Mouse (Mus musculus): ENCODE results near the gene Gm11937.
"Not testable (repeated sequence)": the region's sequence is repeated elsewhere in the genome, so short reads cannot be mapped to it uniquely, and the experiment has no call there.

Gene Gm11937

DNA sequence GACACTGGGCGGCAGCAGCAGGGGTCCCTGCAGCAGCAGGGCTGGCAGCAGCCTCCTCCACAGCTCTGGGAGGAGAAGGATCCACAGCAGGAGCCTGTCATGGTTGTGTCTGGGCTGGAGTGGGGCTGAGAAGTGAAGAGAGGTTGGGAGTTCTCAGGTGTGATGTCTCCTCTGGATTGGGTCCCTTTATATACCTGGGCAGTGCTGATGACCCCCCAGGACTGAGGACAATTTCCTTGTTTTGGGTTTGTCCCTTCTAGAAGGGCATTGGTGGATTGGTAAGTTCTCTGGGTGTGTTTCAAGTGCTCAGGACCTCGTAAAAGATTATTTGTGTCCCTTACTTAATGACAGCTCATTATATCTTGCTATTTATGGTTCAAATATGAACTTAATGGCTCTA, at the start of gene Gm11937:
Gm11937 (minus strand) TSS at position 101 of the 400 bp plus-strand sequence.
- DNase-seq (ENCODE audit: low read depth, low spot score) = not testable (repeated sequence)

DNA sequence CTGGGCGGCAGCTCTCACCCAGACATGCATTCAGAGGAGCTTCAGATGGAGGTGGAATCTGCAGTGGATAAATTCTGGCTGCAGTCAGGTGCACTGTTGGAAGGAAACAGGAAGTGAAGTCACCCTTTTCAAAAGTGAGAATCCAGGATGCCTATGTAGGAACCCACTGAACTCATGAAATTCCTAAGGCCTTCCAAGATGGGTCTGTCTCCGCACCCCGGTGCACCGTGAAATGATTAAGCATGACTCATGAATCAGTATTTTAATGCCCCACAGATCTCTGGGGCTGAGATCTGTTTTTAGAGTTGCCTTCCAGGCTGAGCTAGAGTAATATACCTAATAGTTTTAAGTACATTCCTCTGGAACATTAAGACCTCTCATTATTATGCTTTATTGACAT, 49.3 kb upstream of the Gm11937 start:
- DNase-seq (ENCODE audit: low read depth, low spot score) = no peak

DNA sequence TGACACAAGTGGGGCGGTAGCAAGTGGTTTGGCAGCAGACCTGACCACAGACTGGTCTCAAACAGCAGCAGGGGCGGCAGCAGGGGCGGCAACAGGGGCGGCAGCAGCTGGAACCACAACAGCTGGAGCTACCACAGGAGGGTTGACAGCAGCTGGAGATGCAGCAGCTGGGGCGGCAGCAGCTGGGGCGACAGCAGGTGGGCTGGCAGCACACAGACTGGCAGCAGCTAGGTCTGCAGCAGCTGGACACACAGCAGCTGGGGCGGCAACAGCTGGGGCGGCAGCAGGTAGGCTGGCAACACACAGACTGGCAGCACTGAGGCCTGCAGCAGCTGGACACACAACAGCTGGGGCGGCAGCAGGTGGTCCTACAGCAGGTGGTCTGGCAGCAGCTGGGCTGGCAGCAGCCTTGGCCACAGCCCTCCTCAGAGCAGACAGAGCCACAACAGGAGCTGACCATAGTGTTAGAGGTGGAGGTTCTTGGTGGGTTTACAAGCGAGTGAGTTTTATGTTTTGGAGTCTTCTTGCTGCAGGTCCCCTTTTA, 48.5 kb upstream of the Gm11937 start, which contains the start of gene Gm11563:
Gm11563 (minus strand) TSS at position 494 of the 544 bp plus-strand sequence.
- DNase-seq (ENCODE audit: low read depth, low spot score) = not testable (repeated sequence)

- DNase-seq (ENCODE audit: low read depth, low spot score) = peak; percentile 87
Measured at GRCm38 (mm10) chr11:99657051-99657450, 47.1 kb upstream of the Gm11937 start.

- DNase-seq (ENCODE audit: low read depth, low spot score) = no peak
Measured at GRCm38 (mm10) chr11:99650136-99650535, 40.1 kb upstream of the Gm11937 start, which contains the start of gene Gm11555. Gm11555 (minus strand) TSS chr11:99650236.

- DNase-seq (ENCODE audit: low read depth, low spot score) = no peak
Measured at GRCm38 (mm10) chr11:99646444-99646843, 36.5 kb upstream of the Gm11937 start.

- no peak for DNase-seq (ENCODE audit: low read depth, low spot score)
Measured at GRCm38 (mm10) chr11:99644351-99644750, 34.4 kb upstream of the Gm11937 start.

GRCm38 (mm10) chr11:99643635-99644139, 33.7 kb upstream of the Gm11937 start, which contains the start of gene Krtap4-7:
Krtap4-7 (minus strand) TSS chr11:99644089.
- not testable (repeated sequence) for DNase-seq (ENCODE audit: low read depth, low spot score)

GRCm38 (mm10) chr11:99640926-99641325, 30.9 kb upstream of the Gm11937 start:
- DNase-seq (ENCODE audit: low read depth, low spot score) = no peak

DNA sequence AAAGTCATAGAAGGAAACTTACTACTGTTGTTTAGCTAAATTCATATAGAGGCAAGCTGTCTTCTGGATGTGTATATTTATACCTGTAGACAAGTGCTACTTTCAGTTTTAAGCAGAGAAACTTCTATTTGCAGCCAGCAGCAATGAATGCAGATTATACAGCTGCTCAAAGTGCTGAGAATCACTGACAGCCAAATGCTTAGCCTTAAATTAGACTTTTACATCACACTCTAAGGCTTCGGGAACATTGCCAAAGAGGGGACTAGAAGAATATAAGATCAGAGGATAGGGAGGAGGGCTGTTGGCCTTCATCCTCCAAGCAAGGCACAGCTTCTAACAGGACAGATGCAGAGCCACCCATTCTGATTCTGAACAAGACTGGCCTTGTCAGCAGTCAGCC, 27.1 kb upstream of the Gm11937 start:
- no peak for DNase-seq (ENCODE audit: low read depth, low spot score)

GRCm38 (mm10) chr11:99634653-99635134, 24.7 kb upstream of the Gm11937 start, which contains the start of gene Krtap4-2:
Krtap4-2 (minus strand) TSS chr11:99635084.
- DNase-seq (ENCODE audit: low read depth, low spot score) = no peak

GRCm38 (mm10) chr11:99633293-99633692, 23.3 kb upstream of the Gm11937 start:
- no peak for DNase-seq (ENCODE audit: low read depth, low spot score)

DNA sequence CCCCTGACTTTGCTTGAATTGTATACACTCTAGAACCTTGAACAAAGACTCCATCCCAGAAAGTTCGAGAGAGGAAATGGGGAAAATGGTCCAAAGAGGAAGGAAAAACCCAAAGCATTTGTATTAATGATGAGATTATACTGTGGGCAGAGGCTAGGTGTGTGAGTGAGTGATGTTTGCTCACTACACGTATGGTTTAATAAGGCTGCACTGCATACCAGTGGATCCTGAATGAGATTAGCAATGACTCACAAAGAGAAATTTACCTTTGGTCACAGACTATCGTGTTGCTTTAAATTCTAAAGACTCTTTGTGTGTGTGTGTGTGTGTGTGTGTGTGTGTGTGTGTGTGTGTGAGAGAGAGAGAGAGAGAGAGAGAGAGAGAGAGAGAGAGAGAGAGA, 20.9 kb upstream of the Gm11937 start:
- no peak for DNase-seq (ENCODE audit: low read depth, low spot score)

DNA sequence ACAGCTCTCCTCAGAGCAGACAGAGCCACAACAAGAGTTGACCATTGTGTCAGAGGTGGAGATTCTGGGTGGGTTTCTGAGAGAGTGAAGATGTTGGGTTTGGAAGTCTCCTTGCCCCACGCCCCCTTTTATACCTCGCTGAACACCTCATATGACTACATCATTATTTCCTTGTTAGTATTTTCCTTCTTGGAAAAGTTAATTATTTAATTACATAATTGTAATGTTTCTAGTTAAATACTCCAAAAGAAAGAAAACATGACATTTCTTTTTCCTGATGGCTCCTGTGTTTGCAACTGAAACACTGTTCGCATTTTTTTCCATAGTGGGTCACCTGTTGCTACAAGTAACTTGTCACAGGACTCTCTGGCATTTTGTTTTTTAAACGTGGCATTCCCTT, 18.1 kb upstream of the Gm11937 start, which contains the start of gene Krtap4-1:
Krtap4-1 (minus strand) TSS at position 101 of the 400 bp plus-strand sequence.
- DNase-seq (ENCODE audit: low read depth, low spot score) = no peak

DNA sequence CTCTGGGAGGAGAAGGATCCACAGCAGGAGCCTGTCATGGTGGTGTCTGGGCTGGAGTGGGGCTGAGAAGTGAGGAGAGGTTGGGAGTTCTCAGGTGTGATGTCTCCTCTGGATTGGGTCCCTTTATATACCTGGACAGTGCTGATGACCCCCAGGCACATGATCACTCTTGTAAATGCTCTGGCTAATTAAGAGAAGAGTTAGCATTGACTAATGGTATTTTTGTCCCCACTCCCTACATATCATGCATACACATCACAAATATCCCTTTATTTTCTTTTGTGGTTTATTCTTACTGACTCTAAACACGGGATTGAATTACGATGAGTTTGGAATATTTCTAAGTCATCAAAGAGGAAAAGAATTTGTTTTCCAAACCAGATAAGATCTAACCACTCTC, 10.3 kb upstream of the Gm11937 start, which contains the start of gene Gm11562:
Gm11562 (minus strand) TSS at position 101 of the 400 bp plus-strand sequence.
- DNase-seq (ENCODE audit: low read depth, low spot score) = no peak

GRCm38 (mm10) chr11:99614796-99615363, 4.9 kb upstream of the Gm11937 start, which contains the start of gene Krtap2-4:
Krtap2-4 (minus strand) TSS chr11:99614846.
- DNase-seq (ENCODE audit: low read depth, low spot score) = no peak

DNA sequence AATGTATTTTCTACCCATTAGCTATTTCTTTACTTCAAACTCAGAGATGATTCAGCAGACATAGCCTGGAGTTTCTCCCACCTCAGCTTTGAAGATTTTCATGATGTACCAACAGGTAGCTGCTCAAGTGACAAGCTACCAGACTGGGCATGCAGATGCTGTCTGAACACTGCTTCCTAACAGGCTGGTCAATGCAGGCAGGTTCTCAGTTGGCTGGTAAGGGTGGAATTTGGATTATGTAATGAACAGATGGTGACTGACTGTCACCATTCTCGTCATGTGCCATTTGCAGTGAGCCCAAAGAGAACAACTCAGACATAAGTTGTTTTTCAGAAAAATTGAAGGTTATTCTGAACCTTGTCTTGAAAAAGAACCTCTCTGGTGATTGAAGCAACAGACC, 863 bp downstream of the Gm11937 start:
- DNase-seq (ENCODE audit: low read depth, low spot score) = no peak

DNA sequence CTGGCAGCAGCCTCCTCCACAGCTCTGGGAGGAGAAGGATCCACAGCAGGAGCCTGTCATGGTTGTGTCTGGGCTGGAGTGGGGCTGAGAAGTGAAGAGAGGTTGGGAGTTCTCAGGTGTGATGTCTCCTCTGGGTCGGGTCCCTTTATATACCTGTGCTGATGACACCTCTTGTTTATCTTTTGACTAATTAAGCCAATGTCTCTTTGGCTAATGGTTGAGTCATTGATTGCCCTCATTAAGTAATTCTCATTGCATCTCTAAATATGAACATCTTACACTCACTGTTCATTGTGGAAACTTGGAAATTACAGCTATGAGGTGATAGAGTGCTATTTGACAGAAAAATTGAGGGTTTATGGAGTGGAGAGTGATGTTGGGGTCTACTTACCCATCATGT, 6.8 kb downstream of the Gm11937 start, which contains the start of gene Gm11938:
Gm11938 (minus strand) TSS at position 101 of the 400 bp plus-strand sequence.
- DNase-seq (ENCODE audit: low read depth, low spot score) = not testable (repeated sequence)

DNA sequence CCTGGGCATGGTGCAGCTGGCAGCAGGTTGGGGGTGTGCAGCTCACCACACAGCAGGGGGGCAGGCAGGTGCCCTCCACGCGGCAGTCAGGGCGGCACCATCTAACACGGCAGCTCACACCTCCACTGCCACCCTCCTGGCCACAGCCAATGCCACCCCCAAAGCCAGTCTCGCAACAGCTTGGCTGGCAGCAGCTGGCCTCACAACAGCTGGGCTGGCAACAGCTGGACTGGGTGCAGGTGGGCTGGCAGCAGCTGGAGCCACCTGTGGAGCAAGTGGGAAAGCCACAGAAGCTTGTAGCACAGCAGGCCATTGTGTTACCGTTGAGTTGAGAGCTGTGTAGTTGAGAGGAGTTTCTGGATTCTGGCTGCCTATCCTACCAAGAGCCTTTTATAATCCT, 12.2 kb downstream of the Gm11937 start, which contains the start of gene Krtap9-3:
Krtap9-3 (minus strand) TSS at position 364 of the 400 bp plus-strand sequence.
- not testable (repeated sequence) for DNase-seq (ENCODE audit: low read depth, low spot score)

DNA sequence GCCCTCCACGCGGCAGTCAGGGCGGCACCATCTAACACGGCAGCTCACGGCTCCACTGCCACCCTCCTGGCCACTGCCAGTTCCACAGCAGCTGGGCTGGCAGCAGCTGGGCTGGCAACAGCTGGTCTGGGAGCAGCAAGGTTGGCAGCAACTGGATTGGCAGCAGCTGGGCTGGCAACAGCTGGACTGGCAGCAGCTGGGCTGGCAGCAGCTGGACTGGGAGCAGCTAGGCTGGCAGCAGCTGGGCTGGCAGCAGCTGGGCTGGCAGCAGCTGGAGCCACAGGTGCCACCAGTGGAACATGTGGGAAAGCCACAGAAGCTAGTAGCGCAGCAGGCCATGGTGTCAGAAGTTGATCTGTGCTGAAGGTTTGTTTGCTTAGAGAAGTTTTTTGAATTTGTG, 19.0 kb downstream of the Gm11937 start, which contains the start of gene Krtap1-3:
Krtap1-3 (minus strand) TSS at position 359 of the 400 bp plus-strand sequence.
- DNase-seq (ENCODE audit: low read depth, low spot score) = no peak

- DNase-seq (ENCODE audit: low read depth, low spot score) = no peak
Measured at GRCm38 (mm10) chr11:99585096-99585495, 24.9 kb downstream of the Gm11937 start.

GRCm38 (mm10) chr11:99583245-99583704, 26.7 kb downstream of the Gm11937 start, which contains the start of gene Krtap1-4:
Krtap1-4 (minus strand) TSS chr11:99583654.
- DNase-seq (ENCODE audit: low read depth, low spot score) = no peak

Measured in ES-CJ7 (cell line).